Mouse (Mus musculus): Measurements from ENCODE around the gene Olfr90. TPM values are rescaled to one million over a fixed set of nuclear protein-coding genes. Genes with fewer than 3 reads are reported as not detected.

Gene Olfr90
- not detected in 2 replicates for total RNA-seq (2014; fragmentation: Nextera tagmentation)
- total RNA-seq (2017), result not detected in 2 replicates

- ATAC-seq (replicated peaks; ENCODE audit: poor library complexity, severe bottlenecking), result no peak
These were observed at the start of gene Olfr90 for GRCm38 (mm10) chr17:37088399-37088798. TSS of gene Olfr90 (minus strand) at chr17:37088499.

- ATAC-seq (replicated peaks; ENCODE audit: poor library complexity, severe bottlenecking), result peak; percentile 58; the same call in 1 of the 2 replicates
These were observed 43.1 kb upstream of the Olfr90 start for GRCm38 (mm10) chr17:37131366-37131765.

- no peak for ATAC-seq (replicated peaks; ENCODE audit: poor library complexity, severe bottlenecking)
These were observed 31.7 kb upstream of the Olfr90 start, which contains the start of gene Olfr92 for GRCm38 (mm10) chr17:37119988-37120387. TSS of gene Olfr92 (minus strand) at chr17:37120088.

GRCm38 (mm10) chr17:37098178-37098577 lies 9.9 kb upstream of the Olfr90 start, which contains the start of gene Olfr91:
TSS of gene Olfr91 (minus strand) at chr17:37098278.
- ATAC-seq (replicated peaks; ENCODE audit: poor library complexity, severe bottlenecking), result no peak

GRCm38 (mm10) chr17:37093289-37093688 lies 5.0 kb upstream of the Olfr90 start:
- ATAC-seq (replicated peaks; ENCODE audit: poor library complexity, severe bottlenecking), result no peak

- no peak for ATAC-seq (replicated peaks; ENCODE audit: poor library complexity, severe bottlenecking)
These were observed 3.9 kb upstream of the Olfr90 start for GRCm38 (mm10) chr17:37092198-37092597.

- no peak for ATAC-seq (replicated peaks; ENCODE audit: poor library complexity, severe bottlenecking)
These were observed 2.8 kb downstream of the Olfr90 start for GRCm38 (mm10) chr17:37085545-37085944.

- no peak for ATAC-seq (replicated peaks; ENCODE audit: poor library complexity, severe bottlenecking)
These were observed 3.7 kb downstream of the Olfr90 start for GRCm38 (mm10) chr17:37084632-37085031.

GRCm38 (mm10) chr17:37083327-37083726 lies 5.0 kb downstream of the Olfr90 start:
- peak; percentile 95 for ATAC-seq (replicated peaks; ENCODE audit: poor library complexity, severe bottlenecking)

GRCm38 (mm10) chr17:37081659-37082058 lies 6.6 kb downstream of the Olfr90 start:
- no peak for ATAC-seq (replicated peaks; ENCODE audit: poor library complexity, severe bottlenecking)

- ATAC-seq (replicated peaks; ENCODE audit: poor library complexity, severe bottlenecking), result no peak
These were observed 8.2 kb downstream of the Olfr90 start for GRCm38 (mm10) chr17:37080119-37080518.

- no peak for ATAC-seq (replicated peaks; ENCODE audit: poor library complexity, severe bottlenecking)
These were observed 9.3 kb downstream of the Olfr90 start for GRCm38 (mm10) chr17:37078990-37079389.

GRCm38 (mm10) chr17:37078193-37078592 lies 10.1 kb downstream of the Olfr90 start:
- ATAC-seq (replicated peaks; ENCODE audit: poor library complexity, severe bottlenecking), result no peak

GRCm38 (mm10) chr17:37075766-37076165 lies 12.5 kb downstream of the Olfr90 start:
- ATAC-seq (replicated peaks; ENCODE audit: poor library complexity, severe bottlenecking), result no peak

- no peak for ATAC-seq (replicated peaks; ENCODE audit: poor library complexity, severe bottlenecking)
These were observed 13.1 kb downstream of the Olfr90 start for GRCm38 (mm10) chr17:37075181-37075580.

- ATAC-seq (replicated peaks; ENCODE audit: poor library complexity, severe bottlenecking), result no peak
These were observed 15.5 kb downstream of the Olfr90 start for GRCm38 (mm10) chr17:37072730-37073276.

GRCm38 (mm10) chr17:37072080-37072729 lies 16.1 kb downstream of the Olfr90 start:
- ATAC-seq (replicated peaks; ENCODE audit: poor library complexity, severe bottlenecking), result no peak

GRCm38 (mm10) chr17:37070121-37070520 lies 18.2 kb downstream of the Olfr90 start:
- no peak for ATAC-seq (replicated peaks; ENCODE audit: poor library complexity, severe bottlenecking)

GRCm38 (mm10) chr17:37067861-37068260 lies 20.4 kb downstream of the Olfr90 start:
- no peak for ATAC-seq (replicated peaks; ENCODE audit: poor library complexity, severe bottlenecking)

- no peak for ATAC-seq (replicated peaks; ENCODE audit: poor library complexity, severe bottlenecking)
These were observed 22.3 kb downstream of the Olfr90 start for GRCm38 (mm10) chr17:37065993-37066392.

- no peak for ATAC-seq (replicated peaks; ENCODE audit: poor library complexity, severe bottlenecking)
These were observed 24.4 kb downstream of the Olfr90 start for GRCm38 (mm10) chr17:37063686-37064495.
